Mouse (Mus musculus): ENCODE measurements around the gene Npnt. TPM values are rescaled to one million over a fixed set of nuclear protein-coding genes. Genes with fewer than 3 reads are reported as not detected.

Npnt gene
- polyA plus RNA-seq (2015; fragmentation: Nextera tagmentation; extraction: Ambion mirVana), result 48.0 and 64.8 TPM in 2 replicates

DNA sequence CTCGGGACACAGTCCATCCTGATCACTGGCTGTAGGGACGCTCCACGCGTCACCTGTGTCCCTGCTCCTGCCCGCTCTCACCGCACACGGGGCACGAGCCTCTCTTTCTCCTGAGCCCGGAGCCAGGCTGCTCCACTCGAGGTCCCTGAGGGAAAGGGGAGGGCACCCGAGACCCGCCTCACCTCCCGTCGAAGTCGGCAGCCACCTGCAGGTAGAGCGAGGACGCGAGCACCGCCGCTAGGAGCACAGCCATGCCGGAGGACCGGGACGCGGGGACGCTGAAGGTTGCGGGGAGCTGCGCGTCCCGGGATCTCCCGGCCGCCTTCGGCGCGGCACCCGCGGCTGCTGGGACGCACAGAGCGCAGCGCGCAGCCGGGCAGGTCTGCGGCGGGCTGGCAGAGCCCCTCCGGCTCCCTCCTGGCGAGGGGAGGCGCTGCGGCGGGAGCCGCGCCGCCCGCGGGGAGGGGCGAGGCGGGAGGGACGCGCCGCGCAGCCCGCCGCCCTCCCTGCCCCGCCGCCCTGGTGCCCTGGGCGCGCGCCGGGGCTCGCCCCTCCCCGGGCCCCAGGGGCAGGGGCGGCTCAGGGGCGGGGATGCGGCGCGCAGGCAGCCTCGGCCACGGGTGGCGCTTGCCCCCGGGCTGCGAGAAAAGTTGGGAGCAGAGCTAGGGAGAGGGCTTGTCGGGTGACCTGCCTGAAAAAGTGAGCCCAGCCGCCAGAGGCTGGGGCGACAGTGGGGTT lies at the start of gene Npnt:
TSS of gene Npnt (minus strand) at position 501 of the 738 bp plus-strand sequence.
- peak within 1 kb of the TSS; percentile 67 for H3K4me3 ChIP-seq (ENCODE audit: low read depth, low read length)
- peak within 1 kb of the TSS; percentile 98 for H3K4me2 ChIP-seq (replicated peaks; ENCODE audit: low read depth)
- peak within 1 kb of the TSS; percentile 67 for H3K9ac ChIP-seq (ENCODE audit: low read length)
- TF ChIP-seq CTCF (IDR thresholded peaks at IDR 0.05; ENCODE audit: low read depth), result peak; percentile 50
- TF ChIP-seq EP300 (optimal IDR thresholded peaks at IDR 0.05), result no peak
- WGBS, result under 1% methylated on average over 57 of the region's 82 CpGs
- peak within 1 kb of the TSS; percentile 49 for H3K27ac ChIP-seq (replicated peaks)
- DNase-seq (ENCODE audit: low spot score) (peak; percentile 61), ATAC-seq (ENCODE audit: low FRiP score, low TSS enrichment) (peak; percentile 83)
- H3K36me3 ChIP-seq (ENCODE audit: control insufficient read depth, insufficient read depth, low read length), result no peaks in the 10 kb centered on the region
- no peaks in the 10 kb centered on the region for H3K27me3 ChIP-seq (ENCODE audit: control insufficient read depth, insufficient read depth, low read length)
- H3K9me3 ChIP-seq (ENCODE audit: control insufficient read depth, low read length), result no peaks in the 10 kb centered on the region
- no peaks in the 10 kb centered on the region; the same call in 1 of the 2 replicates for H3K4me1 ChIP-seq (replicated peaks; ENCODE audit: control insufficient read depth, insufficient read depth)

DNA sequence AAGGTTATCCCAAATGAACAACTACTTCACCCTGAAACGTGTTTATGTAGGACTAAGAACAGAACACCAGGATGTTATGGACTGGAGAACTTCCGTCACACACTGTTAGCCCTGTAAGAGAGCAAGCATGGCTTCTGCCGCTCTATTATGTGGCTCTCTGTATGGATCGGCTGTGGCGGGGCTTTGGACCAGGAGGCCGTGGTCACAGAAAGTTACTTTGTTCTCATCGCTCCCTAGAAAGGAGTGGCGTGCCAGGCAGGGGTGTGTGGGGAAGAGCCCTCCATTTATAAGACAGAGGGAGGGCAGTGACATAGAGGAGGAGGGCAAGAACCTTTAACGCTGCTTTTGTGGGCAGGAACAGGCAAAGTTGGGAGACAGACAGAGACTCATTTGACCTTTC lies 46.2 kb upstream of the Npnt start:
- H3K9ac ChIP-seq (ENCODE audit: low read length), result no peak overlapping the region
- ATAC-seq (ENCODE audit: low FRiP score, low TSS enrichment) (no peak), DNase-seq (ENCODE audit: low spot score) (no peak)
- TF ChIP-seq EP300 (optimal IDR thresholded peaks at IDR 0.05) (no peak), CTCF (IDR thresholded peaks at IDR 0.05; ENCODE audit: low read depth) (no peak)
- H3K4me1 ChIP-seq (replicated peaks; ENCODE audit: control insufficient read depth, insufficient read depth), result no peaks in the 10 kb centered on the region
- no peak overlapping the region for H3K4me3 ChIP-seq (ENCODE audit: low read depth, low read length)
- no peak overlapping the region for H3K4me2 ChIP-seq (replicated peaks; ENCODE audit: low read depth)
- H3K27me3 ChIP-seq (ENCODE audit: control insufficient read depth, insufficient read depth, low read length), result no peaks in the 10 kb centered on the region
- H3K9me3 ChIP-seq (ENCODE audit: control insufficient read depth, low read length), result no peaks in the 10 kb centered on the region
- 83% methylated on average over 9 of the region's 9 CpGs for WGBS
- H3K27ac ChIP-seq (replicated peaks), result no peak overlapping the region
- peaks cover 8% of the 10 kb centered on the region; the same call in 1 of the 2 replicates for H3K36me3 ChIP-seq (ENCODE audit: control insufficient read depth, insufficient read depth, low read length)

DNA sequence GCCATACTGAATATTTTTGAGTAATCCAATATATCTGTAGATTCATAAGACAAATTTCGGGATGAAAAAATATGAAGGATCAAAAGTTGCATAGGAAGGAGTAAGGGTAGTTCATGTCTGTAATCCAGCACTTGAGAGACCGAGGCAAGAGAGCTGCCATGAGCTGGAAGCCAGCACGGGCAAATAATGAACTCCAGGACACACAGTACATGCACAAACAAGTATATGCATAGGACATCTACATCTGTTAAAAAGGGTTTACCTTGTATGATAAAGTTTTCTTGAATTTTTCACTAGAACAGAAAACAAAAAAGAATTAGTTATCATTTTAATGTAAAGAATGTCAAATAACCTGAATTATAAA lies 45.8 kb upstream of the Npnt start:
- Histone ChIP-seq H3K4me3 (ENCODE audit: low read depth, low read length) (no peak overlapping the region), H3K4me2 (replicated peaks; ENCODE audit: low read depth) (no peak overlapping the region), H3K27me3 (ENCODE audit: control insufficient read depth, insufficient read depth, low read length) (no peaks in the 10 kb centered on the region), H3K27ac (replicated peaks) (no peak overlapping the region), H3K4me1 (replicated peaks; ENCODE audit: control insufficient read depth, insufficient read depth) (no peaks in the 10 kb centered on the region), H3K9ac (ENCODE audit: low read length) (no peak overlapping the region), H3K36me3 (ENCODE audit: control insufficient read depth, insufficient read depth, low read length) (peaks cover 8% of the 10 kb centered on the region; the same call in 1 of the 2 replicates), H3K9me3 (ENCODE audit: control insufficient read depth, low read length) (no peaks in the 10 kb centered on the region)
- TF ChIP-seq EP300 (optimal IDR thresholded peaks at IDR 0.05), result no peak
- TF ChIP-seq CTCF (IDR thresholded peaks at IDR 0.05; ENCODE audit: low read depth), result no peak
- no peak for DNase-seq (ENCODE audit: low spot score)
- WGBS, result 82% methylated on average over 3 of the region's 3 CpGs
- ATAC-seq (ENCODE audit: low FRiP score, low TSS enrichment), result no peak

DNA sequence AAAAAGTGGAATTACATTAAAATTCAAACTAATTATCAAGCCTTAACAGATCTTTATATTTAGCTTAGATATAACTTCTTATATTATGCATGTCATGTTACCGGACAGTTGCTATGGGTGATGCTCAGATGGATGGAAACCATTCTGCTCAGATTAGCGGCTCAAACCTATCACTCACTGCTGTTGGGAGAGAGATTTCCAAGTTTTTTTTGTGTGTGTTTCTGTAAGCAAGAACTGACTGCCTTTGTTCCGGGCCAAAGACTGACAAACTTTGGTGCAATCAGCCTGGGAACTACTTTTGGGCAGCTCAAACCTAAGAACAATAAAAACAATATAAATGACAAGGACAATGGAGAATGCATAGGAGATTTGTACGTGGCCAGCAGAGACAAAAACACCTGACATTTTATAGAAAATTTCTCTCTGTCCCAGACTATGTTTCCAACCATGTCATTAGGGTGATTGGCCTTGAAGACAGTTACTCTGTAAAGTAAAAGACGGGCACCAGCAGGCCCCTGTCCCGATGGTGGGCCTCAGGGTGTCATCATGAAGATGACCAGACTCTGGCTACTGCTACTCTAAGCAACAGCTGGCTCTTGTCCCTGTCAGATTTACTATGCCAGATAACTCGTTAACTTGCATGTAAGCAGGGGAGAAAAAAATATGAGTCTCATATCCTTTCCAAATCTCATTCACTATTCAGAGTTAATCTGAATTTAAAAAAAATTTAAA lies 45.2 kb upstream of the Npnt start:
- WGBS, result 61% methylated on average over 7 of the region's 7 CpGs
- no peak overlapping the region for H3K4me2 ChIP-seq (replicated peaks; ENCODE audit: low read depth)
- peaks cover 8% of the 10 kb centered on the region; the same call in 1 of the 2 replicates for H3K36me3 ChIP-seq (ENCODE audit: control insufficient read depth, insufficient read depth, low read length)
- no peak overlapping the region for H3K9ac ChIP-seq (ENCODE audit: low read length)
- H3K9me3 ChIP-seq (ENCODE audit: control insufficient read depth, low read length), result no peaks in the 10 kb centered on the region
- H3K27me3 ChIP-seq (ENCODE audit: control insufficient read depth, insufficient read depth, low read length), result no peaks in the 10 kb centered on the region
- ATAC-seq (ENCODE audit: low FRiP score, low TSS enrichment) (no peak), DNase-seq (ENCODE audit: low spot score) (no peak)
- H3K4me3 ChIP-seq (ENCODE audit: low read depth, low read length), result no peak overlapping the region
- H3K27ac ChIP-seq (replicated peaks), result no peak overlapping the region
- H3K4me1 ChIP-seq (replicated peaks; ENCODE audit: control insufficient read depth, insufficient read depth), result no peaks in the 10 kb centered on the region
- TF ChIP-seq CTCF (IDR thresholded peaks at IDR 0.05; ENCODE audit: low read depth), result no peak
- no peak for TF ChIP-seq EP300 (optimal IDR thresholded peaks at IDR 0.05)

DNA sequence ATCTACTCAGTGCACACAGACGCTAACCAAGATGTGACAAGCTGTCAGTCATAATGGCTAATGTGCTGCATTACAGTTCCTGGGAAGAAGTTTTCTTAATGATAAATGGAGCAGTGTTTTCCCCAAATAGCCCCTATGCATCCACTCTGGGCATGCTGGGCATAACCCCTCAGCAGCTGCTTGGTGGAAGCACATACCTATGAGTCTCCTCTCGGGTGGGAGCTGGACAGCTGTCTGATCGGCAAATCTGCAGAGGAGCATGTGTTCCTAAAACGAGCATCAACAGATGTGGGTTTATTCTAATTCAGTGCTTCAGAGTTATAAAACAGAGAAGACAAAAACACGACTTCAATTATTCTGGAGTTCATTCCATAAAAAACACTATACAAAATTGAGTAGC lies 36.1 kb upstream of the Npnt start:
- Histone ChIP-seq H3K27me3 (ENCODE audit: control insufficient read depth, insufficient read depth, low read length) (no peaks in the 10 kb centered on the region), H3K9me3 (ENCODE audit: control insufficient read depth, low read length) (no peaks in the 10 kb centered on the region), H3K4me2 (replicated peaks; ENCODE audit: low read depth) (no peak overlapping the region), H3K4me3 (ENCODE audit: low read depth, low read length) (no peak overlapping the region), H3K27ac (replicated peaks) (no peak overlapping the region), H3K4me1 (replicated peaks; ENCODE audit: control insufficient read depth, insufficient read depth) (no peaks in the 10 kb centered on the region), H3K36me3 (ENCODE audit: control insufficient read depth, insufficient read depth, low read length) (no peaks in the 10 kb centered on the region), H3K9ac (ENCODE audit: low read length) (no peak overlapping the region)
- TF ChIP-seq EP300 (optimal IDR thresholded peaks at IDR 0.05) (no peak), CTCF (IDR thresholded peaks at IDR 0.05; ENCODE audit: low read depth) (no peak)
- DNase-seq (ENCODE audit: low spot score) (no peak), ATAC-seq (ENCODE audit: low FRiP score, low TSS enrichment) (no peak)
- WGBS, result 79% methylated on average over 5 of the region's 5 CpGs

Data from stomach, postnatal 0 days (tissue).